Mouse (Mus musculus): ENCODE results near the gene Pax9.

DNA sequence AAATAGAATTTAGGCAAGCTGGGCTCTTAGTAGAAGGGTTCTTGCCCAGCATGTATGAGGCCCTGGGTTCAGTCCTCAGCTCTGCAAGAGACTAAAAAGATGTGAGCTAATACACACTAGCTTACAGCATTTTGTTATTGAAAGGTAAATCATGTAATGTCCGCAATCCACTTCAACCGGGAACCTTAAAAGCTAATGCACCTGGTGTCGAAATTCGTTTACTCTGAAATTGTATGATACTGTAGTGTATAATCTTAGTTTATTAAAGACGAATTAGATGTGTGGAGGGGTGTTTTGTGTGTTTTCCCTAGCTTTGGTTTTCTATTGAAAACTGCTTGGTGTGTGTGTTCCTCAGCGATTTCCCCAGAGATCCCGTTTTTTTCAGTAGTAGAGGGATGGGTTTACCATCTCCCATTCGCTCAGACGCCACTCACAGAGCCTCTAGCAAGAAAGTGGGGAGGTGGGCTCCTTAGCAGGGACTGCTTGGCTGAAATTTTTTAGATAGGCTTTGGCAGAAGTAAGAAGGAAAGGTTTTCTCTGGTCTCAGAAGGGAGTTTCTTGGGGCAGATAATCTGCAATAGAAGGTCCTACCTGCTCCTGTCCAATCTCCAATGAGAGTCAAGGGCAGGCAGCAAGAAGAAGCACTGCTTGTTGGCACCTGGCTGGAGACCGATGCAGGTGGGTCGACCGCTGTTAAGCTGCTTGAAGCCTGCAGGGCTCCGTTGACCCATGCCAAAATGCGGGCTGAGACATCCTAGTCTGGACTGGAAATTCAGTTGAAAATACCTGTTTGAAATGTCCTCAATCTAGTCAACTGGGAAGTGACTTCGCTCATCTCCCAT, 3.7 kb upstream of the Pax9 start:
- TF ChIP-seq CTCF (IDR thresholded peaks at IDR 0.05; ENCODE audit: borderline replicate concordance, extremely low read depth, insufficient read depth, insufficient read length) (no peak), POLR2A (IDR thresholded peaks at IDR 0.05; ENCODE audit: borderline replicate concordance, extremely low read depth, insufficient read depth, insufficient read length, poor library complexity, severe bottlenecking) (no peak)

Measured in brain, embryonic 14.5 days (tissue).